25 mouse cellular contexts compared by ENCODE assay signal in genomic region chr1:170557962-170558361, GRCm38 (mm10).
"Had no signal": no experiment of that assay in that cellular context is flagged by ENCODE, and none has a peak within 500 bp of the region (broad histone marks: within the 10 kb centered on the region; RNA-seq: fewer than 3 reads in every experiment).

No protein-coding gene starts in this region.

- H3K27ac ChIP-seq: heart, adult 2 months; heart, embryonic 13.5 days; heart, embryonic 15.5 days; hindbrain, embryonic 13.5 days; hindbrain, embryonic 15.5 days; hindbrain, postnatal 0 days; kidney, embryonic 15.5 days; kidney, postnatal 0 days; limb, embryonic 13.5 days; limb, embryonic 15.5 days; liver, embryonic 12.5 days; liver, embryonic 14.5 days had no signal

- ATAC-seq: hindbrain, postnatal 0 days; intestine, embryonic 16.5 days; liver, embryonic 12.5 days had no signal

- H3K4me1 ChIP-seq: hindbrain, embryonic 13.5 days; hindbrain, embryonic 15.5 days; kidney, embryonic 15.5 days; liver, embryonic 12.5 days had no signal

- H3K9ac ChIP-seq: heart, embryonic 13.5 days; heart, embryonic 15.5 days; hindbrain, embryonic 13.5 days; hindbrain, embryonic 15.5 days; kidney, embryonic 15.5 days; limb, embryonic 13.5 days; limb, embryonic 15.5 days; liver, embryonic 12.5 days; liver, embryonic 14.5 days had no signal

- DNase-seq: gastrocnemius, postnatal 14 days; gastrocnemius, postnatal 36 days; heart, adult 11 months; heart, adult 2 months; heart, postnatal 14 days; heart, postnatal 36 days; kidney, adult 11 months; kidney, adult 2 months; kidney, adult 9 months; kidney, postnatal 14 days; kidney, postnatal 36 days; left cerebral cortex, postnatal 4 days had no signal

- H3K36me3 ChIP-seq: heart, embryonic 15.5 days; hindbrain, embryonic 13.5 days; hindbrain, embryonic 15.5 days; kidney, embryonic 15.5 days; limb, embryonic 13.5 days; limb, embryonic 15.5 days; liver, embryonic 12.5 days had no signal

- H3K27me3 ChIP-seq: heart, embryonic 13.5 days; heart, embryonic 15.5 days; hindbrain, embryonic 13.5 days; hindbrain, embryonic 15.5 days; kidney, embryonic 15.5 days; limb, embryonic 13.5 days; limb, embryonic 15.5 days; liver, embryonic 12.5 days had no signal

- H3K4me3 ChIP-seq: heart, adult 2 months; heart, embryonic 13.5 days; heart, embryonic 15.5 days; hindbrain, embryonic 13.5 days; hindbrain, embryonic 15.5 days; kidney, embryonic 15.5 days; limb, embryonic 13.5 days; limb, embryonic 15.5 days; liver, embryonic 12.5 days had no signal

- H3K4me2 ChIP-seq: heart, embryonic 11.5 days; heart, embryonic 13.5 days; heart, embryonic 15.5 days; hindbrain, embryonic 13.5 days; hindbrain, embryonic 15.5 days; kidney, embryonic 15.5 days; limb, embryonic 13.5 days; limb, embryonic 15.5 days; liver, embryonic 12.5 days had no signal

- H3K9me3 ChIP-seq: heart, embryonic 13.5 days; heart, embryonic 15.5 days; hindbrain, embryonic 13.5 days; hindbrain, embryonic 15.5 days; kidney, embryonic 15.5 days; limb, embryonic 13.5 days; limb, embryonic 15.5 days; liver, embryonic 12.5 days had no signal
